Mouse (Mus musculus) MEL (cell line): Measurements from ENCODE around the gene Slc29a1.

Experiments
- CTCF ChIP-seq, 3 experiments: IDR thresholded peaks in 2 of 3; conservative IDR thresholded peaks in 1 of 3; 2 replicates each; pipeline ENCODE4 v1.5.1; 2011 to 2012; ENCODE audit warnings: low read length in 3 of 3, low read depth in 2 of 3, mild to moderate bottlenecking in 2 of 3, improper control_type of control experiment in 1 of 3, inconsistent platforms in 1 of 3, mixed read lengths in 1 of 3, moderate library complexity in 1 of 3; ENCODE audit not compliant: control insufficient read depth in 1 of 3, insufficient read depth in 1 of 3, poor library complexity in 1 of 3, severe bottlenecking in 1 of 3
- EP300 ChIP-seq, 2 experiments: IDR thresholded peaks; 2 replicates each; pipeline ENCODE4 v1.6.1; 2011; ENCODE audit warnings: improper control_type of control experiment in 2 of 2, low read length in 2 of 2, low read depth in 1 of 2, mild to moderate bottlenecking in 1 of 2
- GATA1 ChIP-seq: IDR thresholded peaks from 2 replicates; pipeline ENCODE4 v1.6.1; 2011; ENCODE audit warnings: low read depth, low read length, improper control_type of control experiment
- MEF2A ChIP-seq: IDR thresholded peaks from 2 replicates; pipeline ENCODE4 v1.6.1; 2014; ENCODE audit warnings: low read depth, mild to moderate bottlenecking, inconsistent platforms, low read length, improper control_type of control experiment; ENCODE audit not compliant: poor library complexity, insufficient replicate concordance, severe bottlenecking; ENCODE audit errors: extremely low read depth
- MXI1 ChIP-seq: IDR thresholded peaks from 2 replicates; pipeline ENCODE4 v1.6.1; 2011; ENCODE audit warnings: mild to moderate bottlenecking, low read depth, low read length, improper control_type of control experiment
- POLR2A ChIP-seq, 2 experiments: IDR thresholded peaks; 2 replicates each; pipeline ENCODE4 v1.6.1; 2011 to 2012; ENCODE audit warnings: low read length in 2 of 2, mild to moderate bottlenecking in 2 of 2, control low read depth in 1 of 2, improper control_type of control experiment in 1 of 2, low read depth in 1 of 2, moderate library complexity in 1 of 2; ENCODE audit not compliant: control insufficient read depth in 1 of 2, insufficient read depth in 1 of 2, poor library complexity in 1 of 2
- RAD21 ChIP-seq: IDR thresholded peaks from 2 replicates; pipeline ENCODE4 v1.6.1; 2011; ENCODE audit warnings: mild to moderate bottlenecking, low read depth, low read length, improper control_type of control experiment
- RCOR1 ChIP-seq: IDR thresholded peaks from 2 replicates; pipeline ENCODE4 v1.6.1; 2012; ENCODE audit warnings: low read depth, mild to moderate bottlenecking, inconsistent platforms, low read length, improper control_type of control experiment
- TAL1 ChIP-seq: IDR thresholded peaks from 2 replicates; pipeline ENCODE4 v1.6.1; 2012; ENCODE audit warnings: mild to moderate bottlenecking, inconsistent platforms, low read length, moderate library complexity, mixed read lengths
- TBP ChIP-seq: IDR thresholded peaks from 2 replicates; pipeline ENCODE4 v1.8.0; 2011; ENCODE audit warnings: low read depth, low read length, improper control_type of control experiment
- TCF12 ChIP-seq: IDR thresholded peaks from 2 replicates; pipeline ENCODE4 v1.6.1; 2014; ENCODE audit warnings: low read depth, mild to moderate bottlenecking, inconsistent platforms, low read length, improper control_type of control experiment, moderate library complexity
- ZC3H11A ChIP-seq: IDR thresholded peaks from 2 replicates; pipeline ENCODE4 v1.6.1; 2012; ENCODE audit warnings: low read depth, mild to moderate bottlenecking, inconsistent platforms, low read length, improper control_type of control experiment
- ZKSCAN1 ChIP-seq: IDR thresholded peaks from 2 replicates; pipeline ENCODE4 v1.6.1; 2012; ENCODE audit warnings: low read depth, mild to moderate bottlenecking, inconsistent platforms, low read length, improper control_type of control experiment, moderate library complexity
- ZMIZ1 ChIP-seq: IDR thresholded peaks from 2 replicates; pipeline ENCODE4 v1.6.1; 2012; ENCODE audit warnings: low read depth, mild to moderate bottlenecking, inconsistent platforms, low read length, improper control_type of control experiment, moderate library complexity

DNA sequence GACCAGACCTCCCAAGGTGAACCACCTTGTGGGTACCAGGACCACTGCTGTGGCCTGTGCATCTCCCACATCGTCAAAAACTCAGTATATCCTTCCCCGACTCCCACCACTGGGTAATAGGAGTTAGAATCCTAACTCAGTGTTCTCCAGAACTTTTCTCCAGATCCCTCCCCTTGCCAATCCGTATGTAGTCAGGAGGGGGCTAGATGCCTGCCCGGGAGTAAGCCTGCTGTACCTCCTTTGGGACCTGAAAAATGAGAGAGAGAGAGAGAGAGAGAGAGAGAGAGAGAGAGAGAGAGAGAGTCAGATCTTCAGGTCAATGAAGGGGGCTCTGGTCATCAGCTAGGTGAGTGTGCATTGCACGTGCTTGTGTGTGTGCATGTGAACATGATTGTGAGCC is 34.6 kb upstream of the Slc29a1 start:
- TF ChIP-seq TBP, result no peak
- TF ChIP-seq RAD21, result no peak
- TF ChIP-seq CTCF (IDR thresholded peaks at IDR 0.05 in 2 of 3, conservative IDR thresholded peaks at IDR 0.05 in 1 of 3; ENCODE audit: control insufficient read depth in 1 of 3, insufficient read depth in 1 of 3, low read depth in 2 of 3, low read length in 3 of 3, poor library complexity in 1 of 3, severe bottlenecking in 1 of 3), result no peak
- no peak for TF ChIP-seq TAL1
- TF ChIP-seq POLR2A (IDR thresholded peaks at IDR 0.05; ENCODE audit: control insufficient read depth in 1 of 2, insufficient read depth in 1 of 2, low read depth in 1 of 2, low read length in 2 of 2, poor library complexity in 1 of 2), result no peak
- TF ChIP-seq RCOR1, result no peak
- TF ChIP-seq MEF2A, result no peak
- no peak for TF ChIP-seq EP300 (IDR thresholded peaks at IDR 0.05; ENCODE audit: low read depth in 1 of 2, low read length in 2 of 2)
- TF ChIP-seq ZMIZ1, result no peak
- TF ChIP-seq GATA1, result no peak
- no peak for TF ChIP-seq ZKSCAN1
- TF ChIP-seq TCF12, result no peak
- TF ChIP-seq ZC3H11A, result no peak
- TF ChIP-seq MXI1, result no peak
